Mouse (Mus musculus) thymus, postnatal 14 days (tissue): ENCODE measurements around the gene 6430628N08Rik.

Source experiments
- DNase-seq: peaks from one replicate; pipeline ENCODE4 v3.0.0; 2021

The 6430628N08Rik gene

DNA sequence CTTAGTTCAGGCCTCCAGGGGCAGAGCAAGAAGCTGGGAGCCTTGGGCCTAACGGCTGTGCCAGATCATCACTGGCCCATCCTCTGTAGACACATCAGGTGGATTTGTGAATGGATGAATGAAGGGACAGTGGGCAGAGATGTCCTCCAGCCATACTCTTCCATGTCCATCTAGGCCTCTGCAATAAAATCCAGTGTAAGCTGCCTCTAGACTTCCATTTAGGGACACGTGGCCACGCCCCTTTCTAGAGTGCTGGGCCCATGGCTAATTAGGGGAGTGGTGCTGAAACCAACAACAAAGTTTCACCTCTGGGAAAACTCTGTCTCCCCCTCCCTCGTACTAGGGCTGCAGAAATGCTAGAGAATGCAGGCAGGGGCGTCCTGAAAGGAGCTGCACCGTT lies 399 bp upstream of the 6430628N08Rik start:
- DNase-seq = no peak

DNA sequence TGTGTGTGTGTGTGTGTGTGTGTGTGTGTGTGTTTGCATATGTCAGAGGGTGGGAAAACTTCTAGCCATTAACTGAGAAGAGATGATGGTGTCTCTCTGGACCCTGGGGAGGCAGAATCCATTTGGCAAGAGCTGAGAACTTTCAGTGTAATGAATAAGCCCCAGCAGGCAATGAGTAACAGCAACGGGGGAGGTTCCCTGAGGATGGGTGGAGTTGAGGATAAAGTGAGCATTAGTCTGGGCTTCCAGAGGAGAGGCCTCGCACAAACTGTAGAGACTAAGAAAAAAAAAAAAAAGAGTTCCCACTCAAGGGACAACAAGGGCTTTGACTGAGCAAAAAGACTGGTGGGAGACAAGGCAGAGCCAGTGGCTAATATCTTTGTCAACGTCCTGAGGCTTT lies 3.8 kb downstream of the 6430628N08Rik start:
- DNase-seq = no peak

DNA sequence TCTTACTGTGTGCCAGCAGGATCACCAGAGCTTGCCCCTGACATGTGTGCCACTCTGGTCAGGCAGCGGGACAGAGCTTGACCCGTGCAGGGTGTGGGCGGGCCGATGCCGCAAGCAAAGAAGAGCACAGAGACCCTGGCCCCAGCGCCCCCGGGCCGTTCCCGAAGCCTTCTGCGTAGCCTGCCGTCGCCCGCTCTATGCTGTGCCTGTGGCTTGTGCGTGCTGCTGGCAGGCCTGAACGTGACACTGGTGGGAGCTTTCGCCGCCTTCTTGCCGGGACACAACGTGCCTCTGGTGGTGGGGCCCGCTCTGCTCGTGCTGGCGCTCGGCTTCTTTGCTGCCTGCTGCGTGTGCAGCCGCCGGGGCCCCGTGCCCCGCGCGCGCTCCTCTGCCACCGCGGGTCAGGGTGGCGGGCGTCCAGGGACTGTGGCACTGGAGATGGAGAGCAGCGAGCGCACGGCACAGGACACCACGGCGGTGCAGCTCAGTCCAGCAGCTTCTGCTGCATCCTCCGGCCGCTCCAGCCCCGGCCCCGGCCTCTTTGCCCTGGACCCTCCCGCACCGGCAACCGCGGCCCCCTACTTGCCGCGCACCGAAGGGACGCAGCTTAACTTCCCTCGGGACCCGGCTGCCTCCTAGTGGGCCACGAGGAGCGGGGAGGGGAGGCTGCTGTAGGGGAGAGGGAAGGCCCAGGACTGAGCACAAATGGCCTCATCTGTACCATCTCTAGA lies 7.6 kb downstream of the 6430628N08Rik start:
- DNase-seq = no peak

DNA sequence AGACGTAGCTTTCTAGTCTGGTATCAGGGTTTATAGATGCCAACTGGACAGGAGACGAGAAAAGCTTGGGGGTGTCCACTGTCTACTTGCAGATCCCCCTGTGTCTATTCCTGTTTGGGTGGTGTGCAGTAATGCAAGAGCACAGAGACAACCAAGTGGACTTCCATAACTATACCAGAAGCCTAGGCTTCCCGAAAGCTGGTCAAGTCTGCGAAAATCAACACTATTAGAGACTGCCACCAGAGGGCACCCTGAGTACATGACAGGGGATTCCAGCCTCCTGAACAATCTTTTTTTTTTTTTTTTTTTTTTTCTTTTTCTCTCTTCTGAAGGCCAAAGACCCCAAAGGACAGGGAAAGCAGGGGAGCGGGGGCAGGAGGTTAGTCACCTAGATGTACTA lies 12.4 kb downstream of the 6430628N08Rik start:
- DNase-seq = peak; percentile 71

DNA sequence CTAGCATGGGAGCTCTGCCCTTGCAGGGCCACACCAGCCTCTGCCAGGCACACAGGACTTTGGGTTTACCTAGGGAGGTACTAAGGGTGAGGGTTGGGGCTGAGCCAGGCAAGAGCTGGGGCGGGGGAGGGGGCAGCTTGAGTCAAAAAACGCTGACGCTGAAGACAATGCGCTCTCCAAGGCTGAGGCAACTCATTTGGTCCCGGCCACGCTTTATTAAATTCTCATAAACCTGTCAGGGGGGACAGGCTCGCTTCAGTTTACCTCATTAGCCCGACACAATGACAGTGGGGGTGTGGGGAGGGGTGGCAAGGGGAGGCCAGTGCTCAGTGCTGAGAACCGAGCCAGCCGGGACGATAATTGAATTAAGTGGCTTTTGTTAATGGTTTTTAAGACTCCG lies 13.9 kb downstream of the 6430628N08Rik start:
- DNase-seq = no peak

DNA sequence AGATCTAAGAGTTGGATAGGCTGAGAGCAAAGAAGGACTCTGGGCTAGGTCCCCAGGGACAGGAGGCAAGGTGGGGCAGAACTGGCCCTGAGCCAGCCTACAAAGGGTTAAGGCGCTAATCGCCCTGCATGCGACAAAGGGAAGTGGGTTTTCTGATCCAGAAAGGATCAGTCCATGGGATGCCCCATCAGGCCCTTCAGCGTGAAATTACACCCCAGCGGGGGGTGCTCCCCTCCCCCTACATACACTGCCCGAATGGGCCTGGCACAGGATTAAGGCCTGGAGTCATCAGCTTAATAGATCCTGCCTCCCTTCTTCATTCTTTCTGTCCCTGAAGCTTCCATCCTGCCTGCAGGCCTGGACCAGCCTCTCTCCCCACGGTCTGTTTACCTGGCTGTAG lies 15.2 kb downstream of the 6430628N08Rik start:
- no peak for DNase-seq

DNA sequence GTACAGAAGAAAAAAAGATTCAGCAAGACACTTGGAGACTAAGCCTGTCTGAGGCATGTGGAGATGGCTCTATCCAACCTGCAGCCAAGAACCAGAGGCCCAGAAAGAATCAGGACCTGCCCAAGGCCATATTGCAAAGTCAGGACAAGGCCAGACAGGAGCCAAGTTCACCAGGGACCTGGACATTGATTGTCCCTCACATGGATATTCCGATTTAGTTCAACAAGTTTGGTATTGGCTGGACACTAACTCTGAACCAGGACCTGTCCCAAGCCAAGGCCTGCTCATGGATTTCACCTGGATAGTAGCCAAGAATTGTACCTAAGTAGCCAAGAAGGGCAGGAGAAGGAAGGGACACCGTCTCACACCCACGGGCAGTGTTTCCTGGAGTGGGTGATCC lies 16.3 kb downstream of the 6430628N08Rik start:
- DNase-seq = no peak

DNA sequence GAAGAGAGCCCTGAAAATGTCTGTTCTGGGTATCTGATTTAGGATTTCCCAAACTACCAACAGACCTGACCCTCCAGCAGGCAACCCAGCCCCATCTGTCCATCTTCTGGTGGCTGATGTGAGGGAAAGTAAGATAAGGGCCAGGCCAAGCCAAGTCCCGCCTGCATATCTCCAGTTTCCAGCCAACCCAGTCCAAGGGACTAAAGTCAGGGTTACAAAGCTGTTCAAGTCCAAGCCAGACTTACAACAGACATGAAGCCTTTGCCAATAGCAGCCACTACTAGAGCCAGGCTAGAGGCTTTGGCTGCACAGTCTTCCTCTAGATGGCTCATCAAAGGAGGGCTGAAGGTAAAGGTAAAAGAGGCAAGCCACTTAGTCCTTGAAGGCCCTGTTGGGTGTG lies 17.5 kb downstream of the 6430628N08Rik start:
- DNase-seq = no peak

DNA sequence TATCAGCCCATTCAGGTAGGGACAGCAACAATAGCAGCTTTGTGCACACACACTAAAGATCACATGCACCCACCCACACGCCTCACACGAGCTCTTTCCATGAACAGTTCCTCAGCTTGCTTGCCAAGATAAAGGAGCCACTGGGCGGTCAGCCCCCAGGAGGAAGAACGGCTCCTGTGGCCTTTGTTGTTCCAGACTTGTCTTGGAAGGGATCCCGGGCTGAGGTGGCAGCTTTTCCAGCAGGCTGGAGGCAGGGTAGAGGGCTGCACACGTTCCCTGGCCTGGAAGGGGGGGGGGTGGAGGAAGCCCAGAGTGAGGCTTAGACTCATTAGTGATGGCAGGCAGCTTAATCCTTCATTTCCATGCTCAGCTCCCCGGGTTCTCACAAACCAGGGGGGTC lies 18.2 kb downstream of the 6430628N08Rik start:
- DNase-seq = no peak

DNA sequence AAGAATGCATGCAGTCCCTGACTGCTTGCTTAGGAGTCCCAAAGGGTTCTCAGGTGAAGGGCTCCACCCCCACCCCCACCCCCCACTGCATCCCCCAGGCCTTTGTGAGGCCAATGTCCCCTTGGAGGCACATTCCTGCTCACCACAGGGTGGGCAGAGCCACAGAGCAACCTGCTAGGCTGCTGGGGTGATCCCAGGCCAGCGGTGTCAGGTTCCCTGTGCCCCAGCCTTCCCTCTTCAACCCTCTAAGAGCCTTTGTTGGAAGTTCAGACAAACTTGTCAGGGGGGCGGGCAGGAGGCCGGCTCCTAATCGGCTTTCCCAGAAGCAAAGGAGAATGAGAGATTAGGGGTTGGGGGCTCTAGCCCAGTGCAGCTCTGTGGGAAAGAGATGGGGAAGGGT lies 21.1 kb downstream of the 6430628N08Rik start:
- DNase-seq = no peak

DNA sequence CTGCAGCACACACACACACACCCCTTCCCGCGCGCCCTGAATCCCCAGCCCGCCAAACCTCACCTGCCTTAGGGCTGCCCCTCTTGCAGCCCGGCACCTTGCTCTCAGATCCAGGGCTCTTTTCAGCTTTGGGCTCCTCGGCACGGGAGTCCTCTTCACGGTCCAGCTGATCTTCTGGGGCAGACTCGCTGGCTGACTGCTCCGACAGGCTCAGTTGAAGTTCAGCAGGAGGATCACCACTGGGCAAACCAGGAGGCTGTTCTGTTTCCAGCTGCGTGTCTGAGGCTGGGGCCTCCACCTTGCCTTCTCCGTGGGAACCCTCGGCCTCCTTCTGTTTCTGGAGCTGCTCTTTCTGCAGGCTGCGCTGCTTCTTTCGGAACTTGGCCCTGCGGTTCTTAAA lies 29.4 kb downstream of the 6430628N08Rik start:
- no peak for DNase-seq

DNA sequence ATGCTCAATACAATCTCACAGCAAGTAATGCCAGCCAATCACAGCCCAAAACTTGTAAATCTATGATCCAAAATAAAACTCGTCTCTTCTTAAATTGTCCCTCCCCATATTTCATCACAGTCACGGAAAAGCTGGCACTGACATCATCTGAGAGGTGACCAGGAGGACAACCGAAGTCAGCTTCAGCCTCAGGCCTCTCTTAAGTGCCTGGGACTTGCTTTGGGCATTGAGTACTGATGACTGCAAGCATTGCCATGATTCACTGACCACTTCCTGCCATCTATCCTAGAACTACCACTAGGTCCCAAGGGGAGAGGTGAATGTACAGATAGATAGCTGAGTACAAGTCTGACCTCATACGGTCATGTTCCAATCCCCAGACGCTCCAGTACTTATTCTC lies 32.2 kb downstream of the 6430628N08Rik start:
- DNase-seq = no peak

DNA sequence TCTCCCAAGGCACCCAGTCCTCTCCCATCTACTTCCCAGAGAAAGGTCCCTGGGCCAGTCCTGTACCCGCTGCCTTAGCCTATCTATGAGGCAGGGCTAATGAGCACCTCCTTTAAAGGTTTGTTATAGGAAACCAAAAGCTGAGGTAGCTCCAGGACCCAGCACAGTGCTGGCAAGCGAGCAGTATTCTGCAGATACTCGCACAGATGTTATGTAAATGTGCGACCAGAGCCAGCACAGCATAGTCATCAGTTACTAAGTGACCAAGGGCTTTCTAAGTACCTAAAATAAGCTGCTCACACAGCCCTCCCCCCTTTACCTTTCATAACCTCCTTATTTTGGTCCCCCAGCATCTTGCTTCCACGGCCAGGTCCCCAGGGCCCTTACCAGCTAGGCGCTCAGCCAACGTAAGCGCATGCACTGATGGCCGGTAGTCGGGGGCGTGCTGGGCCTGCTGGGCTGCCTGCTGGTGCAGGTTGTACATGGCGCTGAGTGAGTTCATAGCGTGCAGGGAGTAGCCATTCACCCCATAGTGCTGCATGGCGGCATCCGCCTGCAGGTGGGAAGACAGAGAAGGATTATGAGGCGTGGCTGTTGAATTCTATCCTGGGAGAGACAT lies 32.9 kb downstream of the 6430628N08Rik start:
- no peak for DNase-seq

DNA sequence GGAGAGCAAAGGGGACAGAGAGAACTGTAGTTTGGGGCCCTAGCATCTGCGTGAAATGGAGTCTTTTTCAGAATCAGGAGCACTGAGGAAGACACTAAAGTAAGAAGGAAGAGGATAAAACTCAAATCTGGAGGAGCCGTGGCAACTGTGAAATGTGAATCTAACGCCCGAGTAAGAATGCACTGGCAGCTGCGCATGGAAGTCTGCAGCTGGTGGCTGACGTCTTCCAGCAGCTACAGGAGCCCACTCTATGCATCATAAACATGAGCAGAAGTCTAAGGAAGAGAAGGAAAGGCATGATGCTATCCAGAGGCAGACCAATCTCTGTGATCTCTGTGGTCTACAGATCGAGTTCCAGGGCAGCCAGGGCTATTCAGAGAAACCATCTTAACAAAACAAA lies 37.2 kb downstream of the 6430628N08Rik start:
- DNase-seq = no peak

DNA sequence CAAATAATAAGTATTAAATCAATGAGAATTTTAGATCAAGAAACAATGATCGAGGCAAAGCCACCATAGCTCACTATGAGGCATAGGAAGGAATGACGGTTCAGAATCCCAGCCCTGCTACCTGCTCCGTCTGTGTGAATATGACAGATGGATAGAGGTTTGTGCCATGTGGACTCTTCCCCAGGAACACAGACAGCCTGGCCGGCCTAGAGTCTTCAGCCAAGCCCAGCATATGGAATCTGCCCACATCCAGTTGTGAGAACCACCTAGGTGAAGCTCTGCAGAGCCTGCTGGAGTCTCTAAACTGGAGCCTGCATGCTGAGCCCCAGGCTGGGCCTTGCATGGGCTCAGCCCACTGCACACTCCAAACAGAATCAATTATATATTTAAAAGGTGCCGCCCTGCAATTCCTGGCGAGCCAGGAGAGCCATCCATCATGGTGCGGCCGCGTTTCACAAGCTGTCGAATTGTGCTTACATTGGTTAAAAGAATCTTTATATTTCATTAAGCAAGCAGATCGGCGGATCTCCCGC lies 41.2 kb downstream of the 6430628N08Rik start:
- no peak for DNase-seq

DNA sequence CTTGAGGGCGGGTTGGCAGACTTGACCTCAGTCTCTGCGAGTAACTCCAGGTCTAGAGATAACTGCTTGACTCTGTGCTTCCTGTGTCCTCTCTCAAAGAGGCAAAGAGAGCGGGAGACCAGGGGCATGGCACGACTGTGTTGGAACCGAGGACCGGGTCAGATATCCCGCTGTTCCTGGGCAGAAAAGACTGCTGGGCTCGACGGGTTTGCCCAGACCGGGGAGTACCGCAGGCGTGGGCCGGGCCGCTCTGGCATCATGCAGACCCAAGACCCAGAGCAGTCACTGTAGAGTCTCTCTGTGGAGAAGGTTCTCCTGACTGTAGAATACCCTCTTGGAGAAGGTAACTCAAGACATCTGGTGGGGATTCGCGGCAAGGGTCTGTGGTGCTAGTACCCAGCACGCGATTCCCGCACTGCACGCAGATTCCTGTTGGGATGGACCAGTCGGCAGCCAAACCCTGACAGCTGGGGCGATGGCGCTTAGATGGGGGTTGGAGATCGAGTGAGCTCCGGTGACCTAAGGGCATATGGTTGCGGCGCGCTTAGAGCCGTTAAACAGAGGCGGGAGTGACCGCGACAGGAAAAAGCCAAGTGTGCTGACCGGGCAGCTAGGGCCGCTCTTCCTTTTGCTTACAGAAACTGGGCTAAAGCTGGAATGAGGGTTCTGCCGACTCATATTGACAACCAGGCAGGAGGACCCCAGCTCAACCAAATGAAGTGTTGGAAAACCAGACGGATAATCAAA lies 45.5 kb downstream of the 6430628N08Rik start:
- DNase-seq = no peak

DNA sequence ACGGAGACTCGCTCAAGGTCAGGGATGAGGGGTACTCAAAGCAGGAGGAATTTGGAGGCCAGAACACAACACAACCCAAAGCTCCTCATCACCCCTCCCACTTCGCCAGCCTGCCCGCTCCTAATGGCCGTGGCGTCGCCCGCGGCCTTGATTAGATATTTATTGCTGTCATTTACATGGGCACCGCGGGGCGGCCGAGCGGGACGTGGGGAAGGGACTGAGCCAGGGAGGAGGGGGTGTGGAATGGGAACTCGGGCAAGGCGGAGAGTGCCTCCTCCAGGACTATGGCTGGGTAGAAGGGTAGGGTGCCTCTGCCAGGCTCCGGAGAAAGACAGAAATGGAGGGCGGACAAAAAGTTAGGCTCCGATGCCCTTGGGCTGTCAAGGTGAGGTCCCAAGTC lies 46.2 kb downstream of the 6430628N08Rik start:
- no peak for DNase-seq

DNA sequence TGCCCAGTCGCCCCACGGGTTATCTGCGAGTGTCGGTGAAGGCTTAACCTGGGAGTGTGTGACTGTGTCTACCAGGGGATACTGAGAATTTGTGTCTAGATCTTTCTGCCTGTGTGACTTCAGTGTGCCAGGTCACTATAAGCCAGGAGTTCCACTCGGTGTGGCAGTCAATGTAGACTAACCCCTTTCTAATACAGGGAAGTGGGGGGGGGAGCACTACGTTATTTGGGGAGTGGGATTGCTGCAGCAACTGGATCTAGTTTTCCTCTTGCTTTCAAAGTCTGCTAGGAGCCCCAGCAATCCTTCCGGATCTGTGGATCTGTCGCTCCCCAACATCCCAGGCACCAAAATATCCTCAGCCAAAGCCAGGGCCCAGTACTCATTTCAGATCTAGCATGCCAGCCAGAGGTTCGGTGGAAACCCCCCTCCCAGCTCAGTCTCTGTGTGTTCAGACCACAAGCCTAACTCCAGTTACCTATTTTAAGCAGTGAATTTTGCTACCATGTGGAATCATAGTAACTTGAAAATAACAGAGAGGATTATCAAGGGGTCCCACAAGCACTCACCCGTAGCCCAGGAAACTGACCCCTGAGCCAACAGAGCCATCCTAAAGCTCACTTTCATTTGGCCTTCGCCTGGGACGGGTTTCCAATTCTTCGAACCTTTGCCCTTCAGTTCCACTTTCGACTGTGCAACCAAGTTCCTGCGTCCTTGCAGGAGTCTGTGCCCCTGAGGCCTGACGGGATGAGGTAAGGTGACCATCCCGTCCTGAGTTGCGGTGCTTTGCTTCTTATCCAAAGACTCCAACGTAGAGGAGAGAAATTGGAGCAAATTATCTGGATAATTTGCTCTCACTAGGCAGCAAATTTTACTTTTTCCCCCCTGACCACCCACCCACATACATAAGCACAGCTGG lies 46.9 kb downstream of the 6430628N08Rik start:
- no peak for DNase-seq

DNA sequence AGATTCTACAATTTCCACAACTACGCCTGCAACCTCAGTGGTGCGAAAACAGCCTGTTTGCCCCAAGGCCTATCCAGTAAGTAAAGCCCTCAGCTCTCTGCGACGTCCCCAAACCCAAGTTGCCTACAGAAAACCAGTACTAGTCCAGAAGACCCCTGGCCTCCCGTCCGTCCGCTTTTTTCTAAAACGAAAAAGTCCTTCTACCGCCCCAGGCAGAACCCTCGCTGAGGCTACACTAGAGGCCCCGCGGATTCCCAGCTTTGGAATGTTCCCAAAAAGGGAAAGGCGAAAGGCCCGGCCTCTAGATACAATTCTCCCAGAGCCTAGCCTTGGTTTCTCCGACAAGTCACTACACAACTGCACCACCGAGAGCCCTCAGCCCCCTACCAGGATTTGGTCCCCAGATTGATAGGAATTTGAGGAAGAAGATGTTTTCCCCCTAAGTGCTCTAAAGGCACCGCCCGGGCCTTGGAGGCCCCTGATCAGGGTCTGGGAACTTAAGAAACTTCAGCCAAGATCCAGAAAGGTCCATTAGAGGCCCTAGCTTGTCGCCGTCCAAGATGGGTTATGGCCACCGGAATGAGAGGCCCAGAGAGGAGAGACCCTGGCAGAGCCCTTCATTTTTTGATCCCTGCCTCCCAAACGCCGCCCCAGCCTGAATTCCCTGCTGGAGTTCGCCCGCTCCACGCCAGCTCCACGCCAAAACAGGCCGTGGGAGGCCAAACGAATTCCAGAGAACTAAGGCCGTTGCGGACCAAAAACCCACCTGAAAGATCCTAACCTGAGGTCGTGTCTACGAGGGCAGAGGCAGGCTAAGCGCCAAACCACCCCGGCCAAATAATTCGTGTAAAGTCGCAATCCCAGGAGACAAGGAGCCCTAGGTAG lies 48.1 kb downstream of the 6430628N08Rik start:
- DNase-seq = no peak

DNA sequence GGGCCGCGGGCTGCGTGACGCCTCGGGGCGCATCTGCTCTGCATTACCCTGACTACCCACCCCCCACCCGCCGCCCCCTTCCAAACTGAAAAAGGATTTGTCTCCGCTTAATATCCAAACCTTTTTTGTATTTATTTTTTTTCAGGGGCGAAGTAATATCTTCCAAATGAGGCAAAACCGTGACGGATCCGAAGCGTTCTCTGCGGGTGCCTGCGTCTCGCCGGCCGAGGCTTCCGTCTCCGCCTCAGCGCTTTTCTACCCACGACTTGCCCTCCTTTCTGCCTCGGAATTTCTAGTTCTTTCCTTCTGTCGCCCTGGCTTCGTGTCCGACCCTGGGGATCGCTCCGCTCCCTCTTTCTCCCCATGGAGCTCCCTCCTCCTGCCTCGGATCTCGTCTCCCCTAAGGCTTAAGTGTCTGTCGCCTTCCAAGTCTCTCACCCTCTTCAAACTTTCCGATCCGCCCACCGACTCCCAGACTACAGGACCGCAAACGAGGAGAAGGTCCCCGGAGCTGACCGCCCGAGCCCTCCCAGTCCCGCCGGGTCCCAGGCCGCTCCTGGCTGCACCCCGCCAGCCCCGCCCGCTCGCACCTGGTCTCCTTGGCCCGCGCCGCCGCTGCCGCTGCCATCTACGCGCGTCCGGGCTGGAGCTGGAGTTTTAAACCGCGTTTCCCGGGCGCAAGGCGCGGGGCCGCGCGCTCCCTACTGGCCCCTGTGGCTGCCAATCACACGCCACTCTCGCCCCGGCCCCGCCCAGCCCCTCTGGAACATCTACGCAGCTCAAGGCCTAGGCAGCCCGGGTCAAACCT lies 49.0 kb downstream of the 6430628N08Rik start, which contains the start of gene Dmbx1:
TSS of gene Dmbx1 (minus strand) at position 632 of the 808 bp plus-strand sequence.
- no peak for DNase-seq

DNA sequence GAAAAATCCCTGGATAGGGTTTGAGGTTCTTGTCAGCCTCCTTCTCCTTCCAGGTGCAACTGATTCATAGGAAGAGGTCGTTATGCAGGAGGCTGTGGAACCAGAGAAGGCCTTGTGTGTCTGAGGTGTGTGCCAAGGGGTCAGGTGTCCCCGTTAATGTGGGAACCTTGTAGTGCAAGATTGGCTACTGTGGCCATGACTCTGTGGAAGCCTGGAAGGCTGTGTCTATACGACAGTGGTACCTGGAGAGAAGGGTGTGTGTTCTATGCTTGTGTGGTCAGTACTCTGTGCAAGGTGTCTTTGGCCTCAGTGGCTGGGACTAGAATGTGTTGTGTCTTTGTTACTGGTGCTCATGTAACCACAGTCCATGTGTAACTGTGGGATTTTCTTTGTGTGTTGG lies 50.2 kb downstream of the 6430628N08Rik start:
- no peak for DNase-seq
